Mouse (Mus musculus) embryonic fibroblast, embryonic 13.5 days (primary cell): ENCODE results near the gene Rasl11b.

Source experiments
- CTCF ChIP-seq: IDR thresholded peaks from 2 replicates; pipeline ENCODE4 v1.5.1; 2011; ENCODE audit warnings: mild to moderate bottlenecking, control low read depth, low read length, moderate library complexity, borderline replicate concordance; ENCODE audit not compliant: insufficient read depth
- POLR2A ChIP-seq: IDR thresholded peaks from 2 replicates; pipeline ENCODE4 v1.6.1; 2011; ENCODE audit warnings: low read depth, mild to moderate bottlenecking, control low read depth, low read length, moderate library complexity

DNA sequence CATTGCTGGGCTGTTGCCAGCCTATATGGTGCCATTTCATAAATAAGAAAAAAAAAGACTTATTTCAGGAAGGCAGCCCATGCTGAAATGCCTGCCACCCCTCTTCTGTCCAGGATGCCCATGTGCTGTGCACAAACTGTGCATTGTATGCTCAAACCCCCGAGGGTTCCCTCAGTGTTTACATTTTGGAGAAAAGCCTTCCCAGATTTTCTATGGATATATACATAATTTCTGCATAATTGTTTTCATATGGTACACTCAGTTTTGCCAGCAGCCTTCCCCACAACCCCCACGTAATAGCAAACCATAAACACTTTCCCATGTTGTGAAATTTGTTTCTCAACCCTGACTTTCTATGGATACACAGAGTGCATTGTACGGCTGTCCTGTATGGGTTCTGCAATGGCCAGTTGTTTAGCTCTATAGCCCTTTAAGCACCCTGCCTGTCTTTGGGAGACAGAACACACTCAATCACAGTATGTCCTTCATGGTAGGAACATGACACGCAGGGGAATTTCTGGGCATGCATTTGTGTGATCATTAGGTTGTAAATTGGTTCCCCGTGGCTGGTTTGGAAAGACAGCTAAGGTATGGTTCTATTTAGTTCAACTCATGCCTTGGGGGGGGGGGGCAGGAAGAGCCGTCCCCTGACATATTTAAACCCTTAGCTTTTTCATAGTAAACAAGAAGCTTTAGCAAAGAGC lies 36.0 kb upstream of the Rasl11b start:
- TF ChIP-seq POLR2A: no peak
- TF ChIP-seq CTCF: no peak
